Mouse (Mus musculus) central nervous system, embryonic 14 days (tissue): ENCODE results near the gene Sdk1. TPM values are rescaled to one million over a fixed set of nuclear protein-coding genes. Genes with fewer than 3 reads are reported as not detected.

Experiments used
- polyA plus RNA-seq: library from polyadenylated mRNA; depleted of rRNA; stranded (reverse); fragments of >200 nt; gene quantifications from 2 replicates; pipeline ENCODE4 v1.2.3, GENCODE M21; 2012; rRNA removed

Gene Sdk1
- 4.3 and 6.4 TPM in 2 replicates for polyA plus RNA-seq

GRCm38 (mm10) chr5:141240841-141241543 is at the start of gene Sdk1:
Gene Sdk1 (plus strand): TSS chr5:141241490.

Other genes starting within 250 kb of the Sdk1 start
- gene Card11, start 240.9 kb upstream of the Sdk1 start, polyA plus RNA-seq, result 0.10 and 0.30 TPM in 2 replicates